Mouse (Mus musculus) liver, postnatal 0 days (tissue): Measurements from ENCODE around the gene Pycr2.

ENCODE experiments used
- CTCF ChIP-seq: sonication (generic); IDR thresholded peaks from 2 replicates; pipeline ENCODE4 v1.5.1; 2016; ENCODE audit warnings: antibody characterized with exemption, low read depth
- EP300 ChIP-seq: IDR thresholded peaks from 2 replicates; pipeline ENCODE4 v1.6.1; 2016; ENCODE audit warnings: antibody characterized with exemption, low read depth, mild to moderate bottlenecking

DNA sequence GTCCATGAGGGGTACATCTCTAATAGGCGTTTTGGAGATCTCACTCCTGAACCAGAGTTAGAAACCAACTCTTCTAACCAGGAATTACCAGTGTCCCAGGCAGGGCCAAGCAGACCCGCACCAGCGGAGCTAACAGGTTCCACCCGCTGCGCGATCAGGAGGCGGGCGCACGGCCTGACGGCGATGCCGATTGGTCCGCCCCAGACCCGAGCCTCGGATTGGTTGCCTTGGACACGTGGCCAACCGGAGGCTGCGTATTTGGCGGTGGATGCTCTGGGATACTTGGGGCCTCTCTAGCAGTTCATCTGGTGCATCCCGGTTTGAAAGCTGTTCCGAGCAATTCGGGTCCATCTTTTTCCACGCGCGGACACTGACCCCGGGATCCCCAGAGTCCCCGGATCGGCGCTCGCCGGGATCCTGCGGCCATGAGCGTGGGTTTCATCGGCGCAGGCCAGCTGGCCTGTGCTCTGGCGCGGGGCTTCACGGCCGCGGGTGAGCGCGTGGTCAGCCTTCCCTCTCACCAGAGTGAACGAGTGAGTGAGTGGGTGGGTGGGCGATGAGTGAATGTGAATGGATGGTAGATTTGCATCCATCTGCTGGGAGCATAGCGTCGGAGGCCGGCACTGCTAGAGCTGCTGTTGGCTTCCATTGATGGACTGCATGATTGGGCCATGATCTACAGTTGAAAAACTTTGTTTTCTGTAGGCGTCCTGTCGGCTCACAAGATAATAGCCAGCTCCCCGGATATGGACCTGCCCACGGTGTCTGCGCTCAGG lies at the start of gene Pycr2:
- TF ChIP-seq CTCF (no peak), EP300 (no peak)
